Mouse (Mus musculus) C3H10T1/2 (cell line): ENCODE data around the gene Ubac2. TPM values are rescaled to one million over a fixed set of nuclear protein-coding genes. Genes with fewer than 3 reads are reported as not detected.

Experiments
- polyA plus RNA-seq, 2 experiments: library from polyadenylated mRNA; unstranded; fragments of >200 nt; fragmentation: generic; extraction: Trizol; gene quantifications; one replicate each; pipeline ENCODE4 v1.2.1; 2012; ENCODE audit warnings: missing spikeins in 2 of 2

The Ubac2 gene
- 10 to 100 TPM; 34.5 to 36.5 TPM for polyA plus RNA-seq

GRCm38 (mm10) chr14:121878176-121878858 is at the start of gene Ubac2:
Gene Ubac2 (plus strand): TSS chr14:121878620.

DNA sequence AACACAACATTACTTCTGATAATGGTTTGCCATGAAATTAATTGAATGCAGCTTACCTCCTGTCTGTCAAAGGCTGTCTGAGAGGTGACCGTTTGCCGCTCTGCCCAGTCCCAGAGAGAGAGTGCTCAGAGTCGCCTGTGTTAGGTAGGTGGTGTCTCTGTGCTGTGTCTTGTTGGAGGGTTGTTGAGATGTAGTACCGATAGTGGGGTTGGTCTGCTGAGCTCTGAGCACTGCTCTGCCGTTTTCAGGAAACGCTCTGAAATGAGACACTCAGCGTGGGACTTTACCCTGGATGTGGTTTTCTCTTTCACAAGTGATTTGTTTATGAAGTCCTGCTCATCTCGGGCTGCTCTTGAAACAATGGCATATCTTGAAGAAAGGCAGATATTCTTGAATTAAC is 37.2 kb downstream of the Ubac2 start, which contains the start of gene Gpr18:
Gpr18 (minus strand) TSS at position 161 of the 400 bp plus-strand sequence.

DNA sequence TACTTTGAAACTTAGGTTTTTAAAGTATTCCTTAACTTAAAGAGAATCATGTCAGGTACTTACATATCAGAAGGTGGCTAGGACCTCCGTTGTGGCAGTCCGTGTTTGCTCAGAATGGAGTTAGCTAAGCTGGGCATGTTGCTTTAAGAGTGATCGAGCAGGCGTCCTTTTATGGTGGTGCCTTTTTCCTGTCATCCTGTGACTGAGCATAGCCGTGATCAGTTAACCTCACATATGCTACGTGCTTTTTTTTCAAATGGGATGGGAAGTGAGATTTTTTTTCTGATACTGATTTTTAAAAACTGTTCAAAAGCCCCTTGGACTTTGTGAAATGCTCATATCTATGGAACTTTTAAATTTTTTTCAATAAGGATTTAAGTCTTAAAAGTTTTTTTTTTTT is 86.6 kb downstream of the Ubac2 start, which contains the start of gene Gpr183:
Gpr183 (minus strand) TSS at position 206 of the 400 bp plus-strand sequence.

GRCm38 (mm10) chr14:122034451-122034850 is 156.0 kb downstream of the Ubac2 start, which contains the start of gene Timm8a2:
Gene Timm8a2 (plus strand): TSS chr14:122034674.

Other genes starting within 250 kb of the Ubac2 start
- 1 to 10 TPM in 1 of 2 experiments, under 1 TPM in 1; 0.55 to 3.8 TPM for gene Dock9, start 80.8 kb upstream of the Ubac2 start, polyA plus RNA-seq
- gene Gpr18, start 37.2 kb downstream of the Ubac2 start, polyA plus RNA-seq: under 1 TPM; 0.01 to 0.11 TPM
- gene Gpr183, start 86.6 kb downstream of the Ubac2 start, polyA plus RNA-seq: under 1 TPM in 1 of 2 experiments, not detected in 1; 0.05 TPM
- gene Timm8a2, start 156.1 kb downstream of the Ubac2 start, polyA plus RNA-seq: under 1 TPM in 1 of 2 experiments, not detected in 1; 0.13 TPM
- 10 to 100 TPM in 1 of 2 experiments, 1 to 10 TPM in 1; 4.9 to 33.5 TPM for gene Tm9sf2, start 228.4 kb downstream of the Ubac2 start, polyA plus RNA-seq